Mouse (Mus musculus): ENCODE measurements at regions not wholly inside any gene's neighbourhood (a gene's known extent, or its start where the extent isn't known, plus 50 kb on each side); places are given as distances from the start of the nearest gene placed in this dataset.
A peak's percentile ranks its signal among the peaks of the same experiment; 100 is the strongest.

DNA sequence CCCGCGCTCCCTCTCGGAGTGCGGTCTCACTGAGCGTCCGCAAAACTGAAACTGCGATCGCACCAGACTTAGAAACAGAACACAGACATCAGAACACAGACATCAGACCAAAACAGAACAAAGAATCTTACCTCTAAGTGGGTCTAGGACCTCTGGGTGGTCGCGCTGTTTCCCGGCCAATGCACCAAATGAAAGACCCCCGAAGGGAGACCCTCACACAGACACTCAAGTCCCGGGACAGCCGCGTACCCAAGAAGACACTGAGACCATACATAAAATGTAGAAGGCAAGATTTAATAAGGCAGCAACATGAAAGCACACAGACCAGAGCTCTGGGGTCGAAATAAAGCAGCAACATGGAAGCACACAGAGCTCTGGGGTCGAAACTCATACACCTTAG is 341.1 kb downstream of the Gm21739 start:
- peak; percentile 1 to 2 for DNase-seq (ENCODE audit: low spot score in 2 of 2)

Data from gastrocnemius, adult 8-10 months (tissue).